Mouse (Mus musculus) naive thymus-derived CD4-positive, alpha-beta T cell, adult 2 months (primary cell): ENCODE measurements around the gene Tas2r139.
"Not testable (repeated sequence)": the region's sequence is repeated elsewhere in the genome, so short reads cannot be mapped to it uniquely, and the experiment has no call there.

Experiments used
- DNase-seq: peaks from one replicate; pipeline ENCODE4 v3.0.0-alpha.2; 2011; ENCODE audit warnings: low read depth

The Tas2r139 gene

DNA sequence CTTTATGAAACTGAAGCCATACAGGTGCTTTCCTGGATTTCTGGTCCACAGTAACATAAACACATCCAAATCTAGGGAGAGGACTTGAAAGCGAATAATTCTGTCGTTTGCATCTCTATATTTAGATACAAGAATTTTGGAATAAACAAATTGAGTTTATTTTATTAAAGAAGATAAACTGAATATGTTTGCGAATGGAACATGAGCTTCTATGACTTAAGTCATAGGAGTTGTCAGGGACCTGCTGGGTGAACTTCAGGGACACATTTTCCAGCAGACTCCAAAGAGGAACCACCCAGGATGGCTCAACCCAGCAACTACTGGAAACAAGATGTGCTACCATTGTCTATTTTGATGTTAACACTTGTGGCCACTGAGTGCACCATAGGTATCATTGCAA is at the start of gene Tas2r139:
Gene Tas2r139, plus strand, starts transcription at position 301 of the 400 bp plus-strand sequence.
- no peak for DNase-seq

GRCm38 (mm10) chr6:42151115-42151514 is 10.4 kb downstream of the Tas2r139 start:
- DNase-seq: not testable (repeated sequence)

DNA sequence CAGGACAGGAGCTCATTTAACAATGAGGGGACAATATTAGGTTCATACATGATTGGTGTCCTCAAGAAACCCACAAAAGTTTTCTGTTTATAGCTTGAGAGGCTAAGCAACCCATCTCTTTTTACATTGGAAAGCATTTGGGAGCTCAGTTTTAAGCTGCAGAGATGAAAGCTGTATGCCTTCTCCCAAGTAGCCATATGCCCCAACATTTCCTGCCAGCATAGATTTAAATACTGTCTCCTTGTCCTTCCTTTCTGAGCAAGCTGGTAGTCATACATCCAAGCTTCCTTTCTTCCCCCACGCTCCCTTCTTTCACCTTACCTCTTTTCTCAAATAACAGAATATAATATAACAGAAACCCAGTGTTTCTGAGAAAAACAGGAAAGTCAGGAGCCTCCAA is 41.7 kb downstream of the Tas2r139 start:
- no peak for DNase-seq

DNA sequence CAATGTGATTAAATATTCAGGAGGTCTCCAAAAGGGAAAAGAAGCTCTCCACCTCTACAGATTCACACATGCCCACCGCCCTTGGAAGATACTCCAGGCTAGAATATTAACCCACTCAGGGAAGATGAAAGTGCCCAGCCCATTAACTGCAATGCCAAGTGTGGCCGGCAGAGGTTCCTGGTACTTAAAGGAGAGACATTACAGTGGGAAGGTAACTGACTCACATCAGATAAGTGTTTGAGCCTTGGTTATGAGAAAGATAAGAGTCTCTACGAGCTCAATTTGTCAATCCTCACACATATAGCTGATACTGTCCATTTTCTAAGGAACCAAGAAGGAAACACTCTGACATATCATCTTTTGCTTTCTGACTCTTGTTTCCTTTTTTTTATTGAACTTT is 45.5 kb downstream of the Tas2r139 start:
- no peak for DNase-seq
